Mouse (Mus musculus): Measurements from ENCODE around the gene Ttc13. TPM values are rescaled to one million over a fixed set of nuclear protein-coding genes. Genes with fewer than 3 reads are reported as not detected.

Ttc13 gene
- polyA plus RNA-seq, 1 experiment from 2014 or later, result 62.6 TPM

GRCm38 (mm10) chr8:124633001-124633703 lies 88.6 kb downstream of the Ttc13 start:
- H3K9ac ChIP-seq (replicated peaks; ENCODE audit: low read depth, low read length), result no peak overlapping the region
- H3K4me2 ChIP-seq (ENCODE audit: low read length), result no peak overlapping the region
- H3K36me3 ChIP-seq (ENCODE audit: control insufficient read depth, insufficient read depth), result peaks cover 9% of the 10 kb centered on the region; the same call in 1 of the 2 replicates
- no peak overlapping the region for H3K27ac ChIP-seq (ENCODE audit: low read length)
- no peaks in the 10 kb centered on the region for H3K9me3 ChIP-seq (ENCODE audit: control insufficient read depth, low read length)
- ATAC-seq, result no peak
- H3K27me3 ChIP-seq (replicated peaks; ENCODE audit: control insufficient read depth, insufficient read depth, low read length), result no peaks in the 10 kb centered on the region
- 76% methylated on average over 14 of the region's 14 CpGs for WGBS
- no peak overlapping the region for H3K4me3 ChIP-seq (replicated peaks; ENCODE audit: low read length)
- H3K4me1 ChIP-seq (replicated peaks; ENCODE audit: control insufficient read depth, insufficient read depth, low read length), result peaks cover 17% of the 10 kb centered on the region

DNA sequence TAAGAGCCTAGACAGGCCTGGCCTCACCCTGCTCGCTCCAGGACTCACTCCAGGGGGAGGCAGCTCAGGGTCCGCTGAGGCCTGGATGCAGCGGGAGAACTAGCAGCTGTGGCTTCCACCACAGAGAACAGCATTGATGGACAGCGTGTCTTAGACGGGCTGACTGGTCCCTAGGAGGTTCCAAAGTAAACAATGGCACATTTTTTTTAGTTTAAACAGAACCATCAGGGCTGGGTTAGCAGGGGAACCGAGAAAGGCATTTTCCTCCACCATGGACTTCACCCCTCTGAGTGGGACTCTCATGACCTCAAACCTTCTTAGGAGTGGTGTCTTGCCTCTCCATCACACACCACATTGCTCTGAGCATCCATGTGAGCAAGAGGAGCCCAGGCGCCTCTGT lies 89.8 kb downstream of the Ttc13 start:
- Histone ChIP-seq H3K4me1 (replicated peaks; ENCODE audit: control insufficient read depth, insufficient read depth, low read length) (peaks cover 17% of the 10 kb centered on the region), H3K9me3 (ENCODE audit: control insufficient read depth, low read length) (no peaks in the 10 kb centered on the region), H3K4me2 (ENCODE audit: low read length) (no peak overlapping the region), H3K27me3 (replicated peaks; ENCODE audit: control insufficient read depth, insufficient read depth, low read length) (no peaks in the 10 kb centered on the region), H3K4me3 (replicated peaks; ENCODE audit: low read length) (no peak overlapping the region), H3K36me3 (ENCODE audit: control insufficient read depth, insufficient read depth) (peaks cover 7% of the 10 kb centered on the region; the same call in 1 of the 2 replicates), H3K27ac (ENCODE audit: low read length) (0 out of 2 replicates have a peak overlapping the region, but pooled peaks have one; percentile 12), H3K9ac (replicated peaks; ENCODE audit: low read depth, low read length) (no peak overlapping the region)
- ATAC-seq, result no peak
- 59% methylated on average over 7 of the region's 7 CpGs for WGBS

- WGBS, result 83% methylated on average over 4 of the region's 4 CpGs
- no peak for ATAC-seq
These were observed 90.9 kb downstream of the Ttc13 start for GRCm38 (mm10) chr8:124630891-124631290.

GRCm38 (mm10) chr8:124630489-124630888 lies 91.3 kb downstream of the Ttc13 start:
- H3K36me3 ChIP-seq (ENCODE audit: control insufficient read depth, insufficient read depth), result no peaks in the 10 kb centered on the region
- 85% methylated on average over 6 of the region's 6 CpGs for WGBS
- H3K4me3 ChIP-seq (replicated peaks; ENCODE audit: low read length), result no peak overlapping the region
- no peak overlapping the region for H3K9ac ChIP-seq (replicated peaks; ENCODE audit: low read depth, low read length)
- no peaks in the 10 kb centered on the region for H3K27me3 ChIP-seq (replicated peaks; ENCODE audit: control insufficient read depth, insufficient read depth, low read length)
- no peak overlapping the region for H3K27ac ChIP-seq (ENCODE audit: low read length)
- H3K9me3 ChIP-seq (ENCODE audit: control insufficient read depth, low read length), result no peaks in the 10 kb centered on the region
- H3K4me2 ChIP-seq (ENCODE audit: low read length), result no peak overlapping the region
- ATAC-seq, result no peak
- H3K4me1 ChIP-seq (replicated peaks; ENCODE audit: control insufficient read depth, insufficient read depth, low read length), result peaks cover 17% of the 10 kb centered on the region

More at GRCm38 (mm10) chr8:124630891-124631290, 90.9 kb downstream of the Ttc13 start:
- Histone ChIP-seq H3K4me3 (replicated peaks; ENCODE audit: low read length) (no peak overlapping the region), H3K9me3 (ENCODE audit: control insufficient read depth, low read length) (no peaks in the 10 kb centered on the region), H3K36me3 (ENCODE audit: control insufficient read depth, insufficient read depth) (peaks cover 2% of the 10 kb centered on the region; the same call in 1 of the 2 replicates), H3K9ac (replicated peaks; ENCODE audit: low read depth, low read length) (no peak overlapping the region), H3K27me3 (replicated peaks; ENCODE audit: control insufficient read depth, insufficient read depth, low read length) (no peaks in the 10 kb centered on the region), H3K4me2 (ENCODE audit: low read length) (no peak overlapping the region), H3K27ac (ENCODE audit: low read length) (no peak overlapping the region), H3K4me1 (replicated peaks; ENCODE audit: control insufficient read depth, insufficient read depth, low read length) (peaks cover 17% of the 10 kb centered on the region)

- Histone ChIP-seq H3K4me3 (replicated peaks; ENCODE audit: low read length) (no peak overlapping the region), H3K9ac (replicated peaks; ENCODE audit: low read depth, low read length) (no peak overlapping the region), H3K4me1 (replicated peaks; ENCODE audit: control insufficient read depth, insufficient read depth, low read length) (peaks cover 9% of the 10 kb centered on the region), H3K4me2 (ENCODE audit: low read length) (no peak overlapping the region), H3K36me3 (ENCODE audit: control insufficient read depth, insufficient read depth) (no peaks in the 10 kb centered on the region), H3K9me3 (ENCODE audit: control insufficient read depth, low read length) (no peaks in the 10 kb centered on the region), H3K27ac (ENCODE audit: low read length) (no peak overlapping the region), H3K27me3 (replicated peaks; ENCODE audit: control insufficient read depth, insufficient read depth, low read length) (no peaks in the 10 kb centered on the region)
- WGBS, result 88% methylated on average over 9 of the region's 9 CpGs
- no peak for ATAC-seq
These were observed 95.5 kb downstream of the Ttc13 start for GRCm38 (mm10) chr8:124626251-124626650.

Other genes with a start within 250 kb of the Ttc13 start
- gene Cog2, start 201.2 kb downstream of the Ttc13 start, polyA plus RNA-seq (2015; fragmentation: Nextera tagmentation; extraction: Ambion mirVana), result 41.4 and 42.1 TPM in 2 replicates
- 0.18 and 0.37 TPM in 2 replicates for gene Agt, start 152.3 kb downstream of the Ttc13 start, polyA plus RNA-seq (2015; fragmentation: Nextera tagmentation; extraction: Ambion mirVana)
- 0.14 and 0.20 TPM in 2 replicates for gene Capn9, start 145.9 kb downstream of the Ttc13 start, polyA plus RNA-seq (2015; fragmentation: Nextera tagmentation; extraction: Ambion mirVana)
- gene 2310022B05Rik, start 58.6 kb downstream of the Ttc13 start, polyA plus RNA-seq (2015; fragmentation: Nextera tagmentation; extraction: Ambion mirVana), result 26.0 and 29.4 TPM in 2 replicates
- gene Arv1, start 156 bp upstream of the Ttc13 start, polyA plus RNA-seq (2015; fragmentation: Nextera tagmentation; extraction: Ambion mirVana), result 26.9 and 33.5 TPM in 2 replicates
- 0.25 TPM in 1 of 2 replicates, not detected in the other for gene Fam89a, start 29.8 kb upstream of the Ttc13 start, polyA plus RNA-seq (2015; fragmentation: Nextera tagmentation; extraction: Ambion mirVana)
- gene Trim67, start 71.1 kb upstream of the Ttc13 start, polyA plus RNA-seq (2015; fragmentation: Nextera tagmentation; extraction: Ambion mirVana), result 28.8 and 30.4 TPM in 2 replicates
- gene Gnpat, start 141.1 kb upstream of the Ttc13 start, polyA plus RNA-seq (2015; fragmentation: Nextera tagmentation; extraction: Ambion mirVana), result 92.7 TPM in 2 replicates
- 36.1 and 38.3 TPM in 2 replicates for gene 2810004N23Rik, start 141.1 kb upstream of the Ttc13 start, polyA plus RNA-seq (2015; fragmentation: Nextera tagmentation; extraction: Ambion mirVana)
- gene Exoc8, start 175.7 kb upstream of the Ttc13 start, polyA plus RNA-seq (2015; fragmentation: Nextera tagmentation; extraction: Ambion mirVana), result 15.0 and 15.2 TPM in 2 replicates
- gene Sprtn, start 175.9 kb upstream of the Ttc13 start, polyA plus RNA-seq (2015; fragmentation: Nextera tagmentation; extraction: Ambion mirVana), result 10.6 and 12.9 TPM in 2 replicates
- gene Egln1, start 227.3 kb upstream of the Ttc13 start, polyA plus RNA-seq (2015; fragmentation: Nextera tagmentation; extraction: Ambion mirVana), result 21.3 and 21.8 TPM in 2 replicates

All from forebrain, embryonic 16.5 days (tissue).